Mouse (Mus musculus) macrophage (primary cell): ENCODE results near the gene Taf3. TPM values are rescaled to one million over a fixed set of nuclear protein-coding genes. Genes with fewer than 3 reads are reported as not detected.

Experiments used
- H3K27ac ChIP-seq: fragments of 350-480 bp; formaldehyde crosslinking; 2 replicates; pipeline ENCODE4 v1.9.0; 2021
- H3K36me3 ChIP-seq: fragments of 350-480 bp; formaldehyde crosslinking; 2 replicates; pipeline ENCODE4 v1.9.0; 2021; ENCODE audit errors: inconsistent target
- H3K4me3 ChIP-seq: fragments of 350-480 bp; formaldehyde crosslinking; 2 replicates; pipeline ENCODE4 v1.9.0; 2021; ENCODE audit errors: inconsistent target
- H3K79me2 ChIP-seq: fragments of 350-480 bp; formaldehyde crosslinking; 2 replicates; pipeline ENCODE4 v1.9.0; 2021; ENCODE audit errors: inconsistent target
- WGBS: methylation state at CpG from one replicate; pipeline ENCODE4 v1.1.7; 2026; ENCODE audit warnings: inconsistent platforms; ENCODE audit not compliant: missing documents; 5-methylcytosine and 5-hydroxymethylcytosine counted together
- polyA plus RNA-seq: library from polyadenylated mRNA; stranded (reverse); fragments of 250-400 nt; gene quantifications from 3 replicates; pipeline ENCODE4 v1.2.4, GENCODE M21; 2018; ENCODE audit warnings: inconsistent platforms
- total RNA-seq, 78 experiments: library from RNA; depleted of rRNA; stranded (reverse); fragments of 250-400 nt; gene quantifications; 1 replicate in 9 of 78; 2 replicates in 24 of 78; 3 replicates in 43 of 78; 4 replicates in 2 of 78; pipeline ENCODE4 v1.2.4; 2018; ENCODE audit warnings: inconsistent platforms in 56 of 78

Gene Taf3
- 10 to 100 TPM in 22 of 26 experiments, 1 to 10 TPM in 4; 5.4 to 25.7 (median 19.5) TPM for total RNA-seq (2018; cell fraction: chromatin; rRNA removed)
- 10 to 100 TPM in 11 of 26 experiments, 1 to 10 TPM in 15; 4.5 to 12.5 (median 9.3) TPM for total RNA-seq (2018; cell fraction: cytosol; rRNA removed)
- 10 to 100 TPM in 18 of 26 experiments, 1 to 10 TPM in 8; 5.3 to 28.4 (median 13.0) TPM for total RNA-seq (2018; cell fraction: nucleus; rRNA removed)
- polyA plus RNA-seq: 5.1 to 15.9 TPM (median 8.5 TPM) in 3 replicates

DNA sequence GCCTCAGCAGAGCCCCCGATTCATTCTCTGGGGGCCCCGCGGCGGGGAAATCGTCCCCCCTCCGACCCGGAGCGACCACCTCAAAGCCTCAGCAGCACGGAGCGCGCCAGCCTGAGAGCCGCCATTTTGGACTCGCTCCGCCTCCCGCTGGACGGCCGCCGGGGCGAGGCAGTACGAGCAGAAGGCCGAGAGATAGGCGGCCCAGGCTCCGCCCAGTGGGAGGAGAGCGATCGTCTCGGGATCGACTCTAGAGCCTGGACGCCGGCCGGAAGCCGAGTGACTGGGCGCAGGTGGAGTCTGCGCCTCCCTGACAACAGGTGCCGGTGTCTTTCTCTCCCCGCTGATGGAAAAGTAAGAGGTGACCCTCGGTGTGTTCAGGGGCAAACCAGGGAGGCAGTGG is at the start of gene Taf3:
Gene Taf3 (minus strand): TSS at position 136 of the 400 bp plus-strand sequence.
- Histone ChIP-seq H3K27ac (peak within 1 kb of the TSS; percentile 12; the same call in 1 of the 2 replicates), H3K79me2 (peaks cover 47% of the 10 kb centered on the region), H3K36me3 (no peaks in the 10 kb centered on the region), H3K4me3 (peak within 1 kb of the TSS; percentile 83)
- WGBS: 0% methylated on average over 20 of the region's 36 CpGs

DNA sequence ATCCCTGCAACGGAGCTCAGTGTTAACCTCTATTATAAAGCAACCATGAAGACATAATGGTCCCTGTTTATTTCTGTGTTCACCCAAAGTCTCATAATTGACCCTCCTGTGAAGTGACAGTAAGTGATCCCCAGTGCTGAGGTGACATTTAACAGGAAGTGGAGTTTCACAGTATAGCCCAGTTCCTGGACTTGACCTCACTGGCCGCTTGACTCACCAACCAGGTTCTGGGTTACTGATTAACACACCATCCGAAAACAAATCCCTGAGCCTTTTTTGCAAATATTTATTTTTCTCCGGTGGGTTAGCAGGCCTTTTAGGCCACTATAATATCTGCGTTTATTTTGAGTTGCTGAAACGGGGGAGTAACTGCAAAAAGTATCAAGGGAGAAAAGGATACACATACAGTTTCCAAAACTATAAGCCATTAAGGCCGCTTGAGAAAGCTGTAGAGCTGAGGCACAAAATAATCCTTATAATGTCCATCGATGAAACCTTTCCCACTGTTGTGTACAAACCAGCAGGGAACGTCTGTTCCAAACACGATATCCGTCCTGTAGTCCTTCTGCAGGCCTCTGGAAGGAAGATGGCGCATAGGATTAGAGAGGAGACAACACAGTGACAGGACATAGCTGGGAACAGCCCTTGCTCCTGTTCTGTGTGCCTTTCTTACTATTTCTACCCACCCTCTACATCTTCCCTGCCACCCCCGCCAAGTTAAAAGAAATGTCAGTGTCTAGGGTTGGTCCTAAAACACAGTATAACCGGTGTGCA is 46.1 kb upstream of the Taf3 start:
- whole genome bisulfite sequencing: 97% methylated on average over 14 of the region's 14 CpGs
- Histone ChIP-seq H3K79me2 (no peaks in the 10 kb centered on the region), H3K4me3 (no peak overlapping the region), H3K27ac (no peak overlapping the region), H3K36me3 (peaks cover 28% of the 10 kb centered on the region)

DNA sequence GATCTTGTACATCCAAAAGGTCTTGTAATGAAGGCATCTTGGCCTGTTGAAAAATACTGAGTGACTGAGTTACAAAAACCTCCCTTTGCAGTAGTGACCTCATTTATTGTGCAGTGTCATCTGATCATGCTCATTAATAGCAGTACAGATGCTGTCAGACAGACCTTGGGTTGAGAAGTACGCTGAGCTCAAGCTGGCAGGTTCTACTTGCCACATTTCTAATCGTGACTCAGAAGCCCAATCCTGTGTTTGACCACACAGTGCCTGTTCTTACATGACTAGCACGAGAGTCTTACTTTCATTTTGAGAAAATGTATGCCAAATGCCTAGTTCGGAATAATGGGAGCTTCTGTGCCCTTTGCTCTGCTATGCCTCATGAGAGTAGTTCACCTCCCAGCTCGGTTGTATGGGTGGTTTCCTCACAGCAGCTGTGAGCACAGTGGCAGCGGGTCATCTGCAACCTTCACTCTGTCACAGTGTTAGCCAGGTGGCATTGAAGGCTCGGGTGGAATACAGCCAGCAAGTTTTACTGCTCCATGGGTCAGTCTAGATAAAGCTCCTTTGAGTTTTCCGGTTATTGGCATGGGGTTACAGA is 39.0 kb upstream of the Taf3 start:
- H3K27ac ChIP-seq: no peak overlapping the region
- peaks cover 43% of the 10 kb centered on the region for H3K36me3 ChIP-seq
- H3K79me2 ChIP-seq: peaks cover 63% of the 10 kb centered on the region

DNA sequence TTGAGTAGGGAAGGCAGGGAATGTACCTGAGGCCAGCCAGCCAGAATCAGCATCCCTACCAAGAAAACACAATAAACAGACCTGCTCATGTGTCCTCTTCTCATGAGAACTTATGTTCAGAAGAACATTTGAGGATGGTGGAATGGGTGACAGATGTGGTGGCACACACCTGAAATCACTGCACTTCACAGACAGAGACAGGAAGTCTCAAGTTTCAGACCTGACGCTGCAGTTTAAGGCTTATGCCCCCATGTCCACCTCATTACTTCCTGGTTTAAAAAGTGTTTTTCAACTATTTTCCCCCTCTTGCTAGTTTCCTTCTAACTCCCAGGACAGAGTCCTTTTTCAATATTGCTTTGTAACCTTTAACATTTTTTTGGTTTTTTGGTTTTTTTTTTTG is 34.3 kb upstream of the Taf3 start:
- no peak overlapping the region for H3K4me3 ChIP-seq
- H3K27ac ChIP-seq: no peak overlapping the region
- peaks cover 98% of the 10 kb centered on the region for H3K79me2 ChIP-seq
- WGBS: 39% methylated on average over 1 of the region's 1 CpGs
- H3K36me3 ChIP-seq: 0 out of 2 replicates have a peak, but pooled peaks cover 4% of the 10 kb centered on the region

More for the DNA sequence above, 39.0 kb upstream of the Taf3 start:
- WGBS: 86% methylated on average over 8 of the region's 8 CpGs
- no peak overlapping the region for H3K4me3 ChIP-seq

DNA sequence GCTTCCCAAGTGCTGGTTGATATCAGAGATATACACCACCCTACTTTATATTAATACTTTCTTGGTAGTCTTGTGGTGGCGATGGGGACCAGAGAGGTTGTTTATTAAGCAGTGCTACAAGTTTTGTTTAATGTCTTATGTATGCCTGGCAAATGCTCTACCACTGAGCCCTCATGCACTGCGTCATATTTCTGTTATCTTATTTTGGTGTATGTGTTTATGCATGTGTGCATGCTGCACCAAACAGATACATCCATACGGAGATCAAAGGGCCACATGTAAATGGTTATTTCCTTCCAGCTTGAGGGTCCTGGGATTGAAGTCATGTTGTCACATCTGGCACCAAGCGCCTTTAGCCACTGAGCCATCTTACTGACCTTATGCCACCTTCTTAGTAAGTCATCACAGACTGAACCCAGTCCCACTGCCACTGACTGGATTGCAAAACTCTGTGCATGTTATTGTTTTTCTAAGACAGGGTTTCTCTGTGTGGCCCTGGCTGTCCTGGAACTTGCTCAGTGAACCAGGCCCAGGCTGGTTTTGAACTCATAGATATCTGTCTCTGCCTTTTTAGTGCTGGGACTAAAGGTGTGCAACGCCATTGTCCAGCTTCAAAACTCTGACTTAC is 33.2 kb upstream of the Taf3 start:
- Histone ChIP-seq H3K36me3 (no peaks in the 10 kb centered on the region), H3K27ac (no peak overlapping the region), H3K79me2 (peaks cover 98% of the 10 kb centered on the region), H3K4me3 (peak overlapping the region; percentile 85)
- WGBS: 89% methylated on average over 5 of the region's 5 CpGs

DNA sequence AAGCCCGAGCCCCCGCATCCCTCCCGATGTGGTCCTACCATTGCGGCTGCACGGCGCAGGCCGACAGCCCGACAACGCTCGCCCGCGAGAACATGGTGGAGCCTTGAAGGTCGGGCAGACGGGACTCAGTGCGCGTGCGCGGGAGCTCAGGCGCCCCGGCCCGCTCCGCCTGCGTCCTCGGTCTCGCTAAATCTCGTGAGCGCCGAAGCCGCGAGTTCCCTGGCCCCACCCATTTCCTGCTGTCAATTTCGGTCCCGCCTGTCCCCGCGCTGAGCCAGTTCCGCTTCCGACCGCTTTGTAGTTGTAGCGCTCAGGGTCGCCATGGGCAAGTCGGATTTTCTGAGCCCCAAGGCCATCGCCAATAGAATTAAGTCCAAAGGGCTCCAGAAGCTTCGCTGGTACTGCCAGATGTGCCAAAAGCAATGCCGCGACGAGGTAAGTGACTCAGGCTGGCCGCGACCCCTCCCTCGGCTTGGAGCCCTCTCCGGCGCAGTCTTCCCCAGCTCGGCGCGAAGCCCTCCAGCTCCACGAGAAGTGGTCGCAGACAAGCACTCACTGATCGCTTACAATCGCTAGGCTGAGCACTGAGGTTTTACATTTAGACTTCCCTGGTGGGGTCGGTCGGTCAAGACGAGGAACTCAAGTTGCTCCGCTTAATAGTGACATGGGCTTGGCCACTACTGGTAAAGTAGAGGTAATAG is 32.1 kb upstream of the Taf3 start, which contains the start of the genes Atp5c1 and Kin:
Gene Atp5c1 (minus strand): TSS at position 201 of the 701 bp plus-strand sequence.
Gene Kin (plus strand): TSS at position 284 of the 701 bp plus-strand sequence.
- Histone ChIP-seq H3K79me2 (peaks cover 98% of the 10 kb centered on the region), H3K4me3 (peak within 1 kb of the TSS; percentile 85), H3K36me3 (no peaks in the 10 kb centered on the region), H3K27ac (peak within 1 kb of the TSS; percentile 86)
- WGBS: under 1% methylated on average over 59 of the region's 61 CpGs

DNA sequence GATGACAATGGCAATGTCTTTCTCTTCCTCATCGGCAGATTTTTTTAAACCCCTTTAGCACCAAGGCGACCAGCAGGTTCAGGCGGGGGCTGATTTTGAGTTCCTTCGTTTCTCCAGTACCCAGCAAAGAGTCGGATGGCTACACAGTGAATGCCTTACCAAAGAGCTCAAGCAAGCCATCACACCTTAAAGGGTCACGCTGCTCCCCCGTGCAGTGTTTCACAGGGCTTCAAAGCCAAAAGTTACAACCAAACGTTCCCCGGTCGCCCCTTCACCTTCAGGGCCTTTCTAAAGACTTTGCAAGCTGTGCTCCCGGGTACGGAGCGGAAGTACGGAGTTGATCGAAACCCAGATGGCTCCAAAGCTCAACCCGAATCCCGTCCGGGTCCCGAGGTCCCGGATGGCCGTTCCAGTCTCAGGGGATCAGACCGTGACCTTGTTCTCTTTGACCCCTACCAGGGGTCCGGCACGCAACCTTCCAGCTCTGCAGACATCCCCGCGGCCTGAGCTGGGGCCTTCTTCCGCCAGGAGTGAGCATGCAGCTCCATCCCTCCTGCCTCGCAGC is 31.4 kb upstream of the Taf3 start:
- Histone ChIP-seq H3K36me3 (no peaks in the 10 kb centered on the region), H3K79me2 (peaks cover 98% of the 10 kb centered on the region), H3K27ac (peak overlapping the region; percentile 86), H3K4me3 (peak overlapping the region; percentile 85)
- WGBS: 0% methylated on average over 28 of the region's 28 CpGs

DNA sequence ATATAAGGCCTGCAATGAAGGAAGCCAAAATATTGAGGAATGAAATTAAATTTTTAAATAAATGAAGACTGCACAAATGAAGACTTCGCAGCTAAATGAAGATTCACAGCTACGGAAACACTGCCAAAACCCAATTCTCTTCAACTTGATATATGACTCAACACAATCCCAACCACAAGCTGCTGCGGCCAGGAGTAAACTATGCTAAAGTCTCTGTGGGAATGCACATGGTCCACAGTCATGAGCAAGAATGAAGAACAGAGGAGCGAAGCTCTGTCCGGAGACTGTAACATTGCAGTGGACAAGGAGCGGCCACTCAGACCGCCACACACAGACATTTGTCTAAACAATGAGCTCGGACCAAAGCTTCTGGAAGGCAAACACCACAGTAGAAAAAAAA is 28.3 kb upstream of the Taf3 start:
- H3K79me2 ChIP-seq: peaks cover 98% of the 10 kb centered on the region
- H3K36me3 ChIP-seq: no peaks in the 10 kb centered on the region
- H3K27ac ChIP-seq: no peak overlapping the region
- WGBS: 60% methylated on average over 8 of the region's 8 CpGs
- no peak overlapping the region for H3K4me3 ChIP-seq

DNA sequence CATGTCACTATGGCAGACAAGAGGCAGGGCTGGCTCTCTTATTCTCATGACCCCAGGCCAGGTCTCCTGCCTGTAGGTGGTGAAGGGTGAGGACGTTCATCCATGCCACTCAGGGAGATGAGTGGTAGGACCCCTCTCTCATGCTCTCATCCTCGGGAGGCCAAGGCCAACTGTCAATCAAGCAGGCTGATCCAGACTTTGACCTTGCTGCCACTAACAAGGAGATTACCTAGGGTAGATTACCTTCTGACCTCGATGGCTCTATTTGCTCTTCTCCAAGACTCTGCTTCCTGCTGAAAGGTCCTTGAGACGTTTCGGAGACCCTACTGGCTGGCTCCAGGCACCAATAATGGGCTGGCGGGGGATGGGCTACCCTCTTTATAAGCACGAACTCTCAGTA is 26.1 kb upstream of the Taf3 start:
- peaks cover 100% of the 10 kb centered on the region for H3K79me2 ChIP-seq
- H3K4me3 ChIP-seq: no peak overlapping the region
- H3K27ac ChIP-seq: no peak overlapping the region
- no peaks in the 10 kb centered on the region; the same call in 1 of the 2 replicates for H3K36me3 ChIP-seq
- 95% methylated on average over 6 of the region's 7 CpGs for WGBS

DNA sequence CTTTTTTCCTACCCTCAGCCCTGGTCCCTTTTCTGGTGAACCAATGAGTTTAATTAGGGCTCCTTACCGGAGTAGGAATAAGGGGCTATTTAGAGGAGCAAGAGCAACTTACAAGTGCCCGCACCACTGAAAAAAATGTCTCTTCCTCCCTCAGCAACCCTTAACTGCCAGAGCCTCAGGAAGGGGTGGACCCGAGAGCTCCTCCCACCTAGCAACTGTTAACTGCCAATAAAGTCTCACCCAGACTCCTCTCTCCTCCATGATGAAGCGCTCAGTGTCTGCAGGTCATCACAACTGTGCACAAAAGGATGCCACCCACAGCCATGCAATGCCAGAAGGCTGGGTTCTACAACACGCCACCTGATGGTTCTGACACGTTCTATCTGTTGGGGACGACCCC is 23.4 kb upstream of the Taf3 start:
- Histone ChIP-seq H3K4me3 (no peak overlapping the region), H3K27ac (no peak overlapping the region), H3K36me3 (peaks cover 12% of the 10 kb centered on the region), H3K79me2 (peaks cover 94% of the 10 kb centered on the region)
- 68% methylated on average over 7 of the region's 7 CpGs for WGBS

DNA sequence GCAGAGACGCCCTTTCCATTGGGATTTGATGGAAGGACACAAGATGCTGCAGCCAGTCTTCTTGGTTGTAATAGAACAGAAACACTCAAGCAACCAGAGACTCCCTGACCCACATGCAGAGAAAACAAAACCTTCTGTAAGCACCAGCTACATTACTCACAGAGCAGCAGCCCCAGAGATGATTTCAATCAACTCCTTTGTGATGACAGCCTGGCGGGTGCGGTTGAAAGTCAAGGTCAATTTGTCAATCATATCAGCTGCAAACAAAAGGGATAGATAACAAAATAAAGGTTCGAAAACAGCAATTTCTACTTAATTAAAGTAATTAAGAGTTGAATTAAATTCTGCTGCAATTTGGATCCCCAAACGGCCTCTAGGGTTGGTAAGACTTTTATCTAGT is 10.4 kb upstream of the Taf3 start:
- 94% methylated on average over 5 of the region's 5 CpGs for WGBS
- H3K79me2 ChIP-seq: no peaks in the 10 kb centered on the region

DNA sequence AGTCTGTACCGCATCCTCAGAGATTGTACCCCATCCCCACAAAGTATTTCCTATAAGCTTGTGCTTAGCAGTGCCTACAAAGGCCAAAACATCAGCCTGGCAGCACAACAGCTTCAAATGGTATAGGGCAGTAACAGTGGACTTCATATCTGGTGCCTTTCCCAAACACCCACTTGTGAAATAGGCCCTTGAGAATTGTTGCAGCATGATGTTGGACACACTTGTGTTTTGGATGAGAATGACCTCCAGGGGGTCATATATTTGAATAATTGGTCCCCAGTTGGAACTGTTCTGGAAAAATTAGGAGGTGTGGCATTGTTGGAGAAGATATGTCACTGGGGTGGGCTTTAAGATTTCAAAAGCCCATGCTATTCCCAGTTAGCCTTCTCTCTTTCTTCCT is 3.6 kb upstream of the Taf3 start:
- no peak overlapping the region for H3K4me3 ChIP-seq
- H3K36me3 ChIP-seq: peaks cover 23% of the 10 kb centered on the region
- peaks cover 12% of the 10 kb centered on the region for H3K79me2 ChIP-seq
- WGBS: 90% methylated on average over 1 of the region's 1 CpGs
- H3K27ac ChIP-seq: no peak overlapping the region

More for the DNA sequence above, 10.4 kb upstream of the Taf3 start:
- Histone ChIP-seq H3K36me3 (peaks cover 75% of the 10 kb centered on the region), H3K4me3 (no peak overlapping the region), H3K27ac (no peak overlapping the region)

DNA sequence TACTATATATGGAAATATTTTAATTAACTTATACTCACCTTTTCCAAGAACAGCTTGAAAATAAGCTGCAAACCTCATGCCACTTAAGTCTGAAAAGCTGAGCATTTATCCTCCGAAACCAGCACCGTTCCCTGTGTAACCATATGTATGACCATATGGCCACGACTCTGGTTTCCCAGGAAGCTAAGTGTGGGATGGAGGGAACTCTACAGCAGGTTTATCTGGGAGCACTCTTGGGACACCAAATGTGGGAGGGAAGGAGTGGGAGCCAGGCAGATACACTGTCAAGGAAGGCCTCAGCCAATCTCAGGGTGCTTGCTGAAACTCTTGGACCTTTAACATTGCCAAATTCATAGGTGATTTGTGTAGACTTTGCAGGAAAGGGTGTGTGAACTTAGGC is 2.5 kb upstream of the Taf3 start:
- WGBS: 91% methylated on average over 3 of the region's 3 CpGs
- peaks cover 23% of the 10 kb centered on the region for H3K79me2 ChIP-seq

DNA sequence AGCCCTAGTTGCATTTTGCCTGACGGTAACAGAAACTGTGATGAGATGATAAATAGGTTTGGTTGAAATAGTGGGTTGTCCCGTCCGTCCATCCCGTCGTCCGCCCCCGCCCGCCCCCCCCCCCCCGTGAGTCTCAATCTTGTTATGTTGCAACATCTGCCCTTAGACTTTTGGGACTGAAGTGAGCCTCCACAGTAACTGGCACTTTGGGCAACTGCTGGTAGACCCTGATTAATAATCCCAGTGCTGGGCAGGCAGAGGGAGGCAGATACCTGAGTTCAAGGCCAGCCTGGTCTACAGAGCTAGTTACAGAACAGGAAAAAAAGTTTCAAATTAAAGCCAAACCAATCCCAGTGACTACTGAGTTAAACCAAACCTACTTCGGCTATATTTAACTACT is 1.1 kb upstream of the Taf3 start:
- Histone ChIP-seq H3K4me3 (peak overlapping the region; percentile 83), H3K79me2 (peaks cover 38% of the 10 kb centered on the region), H3K36me3 (no peaks in the 10 kb centered on the region), H3K27ac (0 out of 2 replicates have a peak overlapping the region, but pooled peaks have one; percentile 12)
- WGBS: 11% methylated on average over 10 of the region's 10 CpGs

More for the DNA sequence above, 2.5 kb upstream of the Taf3 start:
- Histone ChIP-seq H3K4me3 (no peak overlapping the region), H3K27ac (no peak overlapping the region), H3K36me3 (peaks cover 11% of the 10 kb centered on the region)
